Mouse (Mus musculus) liver, embryonic 12.5 days (tissue): Measurements from ENCODE around the gene Slc38a6. TPM values are rescaled to one million over a fixed set of nuclear protein-coding genes. Genes with fewer than 3 reads are reported as not detected.

Experiments used
- ATAC-seq: fragments of 200-750 bp; cut with Nextera tagmentation; 2 replicates; pipeline ENCODE4 v1.8.0; 2017; ENCODE audit warnings: moderate number of reproducible peaks, mild to moderate bottlenecking, moderate library complexity
- H3K27ac ChIP-seq: fragments of 300-500 bp; sonication (generic); 2 replicates; pipeline ENCODE4 v1.5.1; 2016; ENCODE audit warnings: mild to moderate bottlenecking
- H3K27me3 ChIP-seq: fragments of 300-500 bp; sonication (generic); replicated peaks from 2 replicates; pipeline ENCODE4 v1.6.1; 2016; ENCODE audit warnings: mild to moderate bottlenecking, moderate library complexity
- H3K36me3 ChIP-seq: fragments of 300-500 bp; sonication (generic); 2 replicates; pipeline ENCODE4 v1.6.1; 2016; ENCODE audit warnings: mild to moderate bottlenecking, moderate library complexity
- H3K4me1 ChIP-seq: fragments of 300-500 bp; sonication (generic); 2 replicates; pipeline ENCODE4 v1.6.1; 2016
- H3K4me2 ChIP-seq: fragments of 300-500 bp; sonication (generic); 2 replicates; pipeline ENCODE4 v1.6.1; 2016; ENCODE audit warnings: mild to moderate bottlenecking, moderate library complexity
- H3K4me3 ChIP-seq: fragments of 300-500 bp; sonication (generic); 2 replicates; pipeline ENCODE4 v1.5.1; 2016; ENCODE audit warnings: mild to moderate bottlenecking, moderate library complexity
- H3K9ac ChIP-seq: fragments of 300-500 bp; sonication (generic); 2 replicates; pipeline ENCODE4 v1.6.1; 2016; ENCODE audit warnings: mild to moderate bottlenecking, moderate library complexity
- H3K9me3 ChIP-seq: fragments of 300-500 bp; sonication (generic); replicated peaks from 2 replicates; pipeline ENCODE4 v1.6.1; 2016; ENCODE audit warnings: mild to moderate bottlenecking, moderate library complexity
- WGBS: fragments of 180-500 bp; shearing (Covaris S2); methylation state at CpG from one replicate; pipeline ENCODE4 v1.1.7; 2016; ENCODE audit not compliant: insufficient replicate concordance; 5-methylcytosine and 5-hydroxymethylcytosine counted together
- polyA plus RNA-seq: library from polyadenylated mRNA; unstranded; fragments of >200 nt; fragmentation: Nextera tagmentation; extraction: Ambion mirVana; gene quantifications from 2 replicates; pipeline ENCODE4 v1.2.1, GENCODE M21; 2016

Gene Slc38a6
- polyA plus RNA-seq, 1 experiment from 2014 or later, result 3.5 TPM

- no peaks in the 10 kb centered on the region for H3K9me3 ChIP-seq
- H3K36me3 ChIP-seq, result no peaks in the 10 kb centered on the region
- H3K9ac ChIP-seq, result no peak overlapping the region
- no peaks in the 10 kb centered on the region for H3K27me3 ChIP-seq
- H3K4me1 ChIP-seq, result peaks cover 15% of the 10 kb centered on the region
- no peak overlapping the region for H3K4me3 ChIP-seq
- WGBS, result 54% methylated on average over 12 of the region's 12 CpGs
- H3K4me2 ChIP-seq, result no peak overlapping the region
- H3K27ac ChIP-seq, result no peak overlapping the region
- no peak for ATAC-seq
Measured at GRCm38 (mm10) chr12:73345157-73345556, 58.6 kb downstream of the Slc38a6 start.

- Histone ChIP-seq H3K27me3 (no peaks in the 10 kb centered on the region), H3K9ac (no peak overlapping the region), H3K9me3 (no peaks in the 10 kb centered on the region), H3K4me1 (peaks cover 4% of the 10 kb centered on the region), H3K4me2 (no peak overlapping the region), H3K36me3 (no peaks in the 10 kb centered on the region), H3K27ac (no peak overlapping the region), H3K4me3 (no peak overlapping the region)
- WGBS, result 77% methylated on average over 7 of the region's 7 CpGs
- ATAC-seq, result no peak
Measured at GRCm38 (mm10) chr12:73347202-73347601, 60.6 kb downstream of the Slc38a6 start.

GRCm38 (mm10) chr12:73350466-73350865 is 63.9 kb downstream of the Slc38a6 start:
- Histone ChIP-seq H3K4me3 (no peak overlapping the region), H3K4me2 (no peak overlapping the region), H3K27ac (no peak overlapping the region), H3K4me1 (no peaks in the 10 kb centered on the region), H3K27me3 (no peaks in the 10 kb centered on the region), H3K9ac (no peak overlapping the region), H3K36me3 (no peaks in the 10 kb centered on the region), H3K9me3 (no peaks in the 10 kb centered on the region)
- no peak for ATAC-seq
- WGBS, result 75% methylated on average over 7 of the region's 7 CpGs

GRCm38 (mm10) chr12:73350982-73351381 is 64.4 kb downstream of the Slc38a6 start:
- Histone ChIP-seq H3K36me3 (no peaks in the 10 kb centered on the region), H3K9me3 (no peaks in the 10 kb centered on the region), H3K27ac (no peak overlapping the region), H3K4me2 (no peak overlapping the region), H3K4me1 (no peaks in the 10 kb centered on the region), H3K27me3 (no peaks in the 10 kb centered on the region), H3K4me3 (no peak overlapping the region), H3K9ac (no peak overlapping the region)
- 68% methylated on average over 9 of the region's 9 CpGs for WGBS
- ATAC-seq, result no peak

GRCm38 (mm10) chr12:73351746-73352145 is 65.2 kb downstream of the Slc38a6 start:
- ATAC-seq, result no peak
- H3K36me3 ChIP-seq, result no peaks in the 10 kb centered on the region
- no peak overlapping the region for H3K4me3 ChIP-seq
- 63% methylated on average over 14 of the region's 14 CpGs for WGBS
- H3K27ac ChIP-seq, result no peak overlapping the region
- H3K9me3 ChIP-seq, result no peaks in the 10 kb centered on the region
- no peak overlapping the region for H3K9ac ChIP-seq
- H3K4me2 ChIP-seq, result no peak overlapping the region
- H3K4me1 ChIP-seq, result no peaks in the 10 kb centered on the region
- no peaks in the 10 kb centered on the region for H3K27me3 ChIP-seq

- Histone ChIP-seq H3K27me3 (no peaks in the 10 kb centered on the region), H3K9me3 (no peaks in the 10 kb centered on the region), H3K27ac (no peak overlapping the region), H3K4me2 (no peak overlapping the region), H3K4me3 (no peak overlapping the region), H3K9ac (no peak overlapping the region), H3K36me3 (no peaks in the 10 kb centered on the region), H3K4me1 (no peaks in the 10 kb centered on the region)
- 75% methylated on average over 5 of the region's 5 CpGs for WGBS
- ATAC-seq, result no peak
Measured at GRCm38 (mm10) chr12:73353362-73353761, 66.8 kb downstream of the Slc38a6 start.

GRCm38 (mm10) chr12:73354521-73354920 is 67.9 kb downstream of the Slc38a6 start:
- Histone ChIP-seq H3K27me3 (no peaks in the 10 kb centered on the region), H3K4me2 (no peak overlapping the region), H3K36me3 (no peaks in the 10 kb centered on the region), H3K4me3 (no peak overlapping the region), H3K9ac (no peak overlapping the region), H3K4me1 (no peaks in the 10 kb centered on the region), H3K9me3 (no peaks in the 10 kb centered on the region), H3K27ac (no peak overlapping the region)
- no peak for ATAC-seq
- 75% methylated on average over 4 of the region's 4 CpGs for WGBS

- 72% methylated on average over 14 of the region's 14 CpGs for WGBS
- 0 out of 2 replicates have a peak, but pooled peaks cover 3% of the 10 kb centered on the region for H3K4me1 ChIP-seq
- H3K4me2 ChIP-seq, result no peak overlapping the region
- no peak for ATAC-seq
- no peaks in the 10 kb centered on the region for H3K36me3 ChIP-seq
- H3K9ac ChIP-seq, result no peak overlapping the region
- H3K4me3 ChIP-seq, result no peak overlapping the region
- H3K27ac ChIP-seq, result no peak overlapping the region
- H3K27me3 ChIP-seq, result no peaks in the 10 kb centered on the region
- H3K9me3 ChIP-seq, result no peaks in the 10 kb centered on the region
Measured at GRCm38 (mm10) chr12:73355084-73355775, 68.7 kb downstream of the Slc38a6 start.

- Histone ChIP-seq H3K4me3 (no peak overlapping the region), H3K36me3 (no peaks in the 10 kb centered on the region), H3K4me1 (0 out of 2 replicates have a peak, but pooled peaks cover 3% of the 10 kb centered on the region), H3K4me2 (no peak overlapping the region), H3K27me3 (no peaks in the 10 kb centered on the region), H3K9me3 (no peaks in the 10 kb centered on the region), H3K27ac (no peak overlapping the region), H3K9ac (no peak overlapping the region)
- ATAC-seq, result no peak
- WGBS, result 57% methylated on average over 2 of the region's 2 CpGs
Measured at GRCm38 (mm10) chr12:73356696-73357095, 70.1 kb downstream of the Slc38a6 start.

GRCm38 (mm10) chr12:73357311-73357710 is 70.7 kb downstream of the Slc38a6 start:
- 66% methylated on average over 5 of the region's 5 CpGs for WGBS
- Histone ChIP-seq H3K9ac (no peak overlapping the region), H3K4me3 (no peak overlapping the region), H3K9me3 (no peaks in the 10 kb centered on the region), H3K4me2 (no peak overlapping the region), H3K27me3 (no peaks in the 10 kb centered on the region), H3K4me1 (0 out of 2 replicates have a peak, but pooled peaks cover 3% of the 10 kb centered on the region), H3K36me3 (no peaks in the 10 kb centered on the region), H3K27ac (no peak overlapping the region)
- no peak for ATAC-seq

- H3K36me3 ChIP-seq, result no peaks in the 10 kb centered on the region
- no peak overlapping the region for H3K4me2 ChIP-seq
- no peak for ATAC-seq
- no peaks in the 10 kb centered on the region for H3K27me3 ChIP-seq
- 0 out of 2 replicates have a peak, but pooled peaks cover 3% of the 10 kb centered on the region for H3K4me1 ChIP-seq
- no peak overlapping the region for H3K9ac ChIP-seq
- H3K9me3 ChIP-seq, result no peaks in the 10 kb centered on the region
- H3K27ac ChIP-seq, result no peak overlapping the region
- 74% methylated on average over 3 of the region's 3 CpGs for WGBS
- no peak overlapping the region for H3K4me3 ChIP-seq
Measured at GRCm38 (mm10) chr12:73357736-73358135, 71.2 kb downstream of the Slc38a6 start.

GRCm38 (mm10) chr12:73358640-73359039 is 72.1 kb downstream of the Slc38a6 start:
- peaks cover 11% of the 10 kb centered on the region; the same call in 1 of the 2 replicates for H3K4me1 ChIP-seq
- no peaks in the 10 kb centered on the region for H3K27me3 ChIP-seq
- H3K4me2 ChIP-seq, result no peak overlapping the region
- no peak overlapping the region for H3K9ac ChIP-seq
- no peaks in the 10 kb centered on the region for H3K36me3 ChIP-seq
- H3K27ac ChIP-seq, result no peak overlapping the region
- no peak overlapping the region for H3K4me3 ChIP-seq
- 82% methylated on average over 2 of the region's 2 CpGs for WGBS
- H3K9me3 ChIP-seq, result no peaks in the 10 kb centered on the region
- no peak for ATAC-seq

- Histone ChIP-seq H3K27ac (no peak overlapping the region), H3K4me2 (no peak overlapping the region), H3K36me3 (no peaks in the 10 kb centered on the region), H3K9ac (no peak overlapping the region), H3K4me3 (no peak overlapping the region), H3K27me3 (no peaks in the 10 kb centered on the region), H3K9me3 (no peaks in the 10 kb centered on the region), H3K4me1 (peaks cover 11% of the 10 kb centered on the region; the same call in 1 of the 2 replicates)
- no peak for ATAC-seq
- WGBS, result 27% methylated on average over 4 of the region's 4 CpGs
Measured at GRCm38 (mm10) chr12:73359520-73359919, 72.9 kb downstream of the Slc38a6 start.
